Mouse (Mus musculus) heart, postnatal 14 days (tissue): ENCODE data around the gene Scamp5. TPM values are rescaled to one million over a fixed set of nuclear protein-coding genes. Genes with fewer than 3 reads are reported as not detected.
A peak's percentile ranks its signal among the peaks of the same experiment; 100 is the strongest.

Experiments
- DNase-seq, 2 experiments: peaks; one replicate each; pipeline ENCODE4 v3.0.0; 2021 to 2022
- intact Hi-C: fragments of 180-260 bp; cut with DNase I; formaldehyde crosslinking; loops from one replicate; pipeline ENCODE4 v1.15.1; 2025
- total RNA-seq, 2 experiments: library from RNA; stranded (reverse); gene quantifications; 2 replicates each; pipeline ENCODE4 v1.2.3; 2021

Gene Scamp5
- total RNA-seq, 2 experiments from 2014 or later: 7.4 to 7.7 TPM

DNA sequence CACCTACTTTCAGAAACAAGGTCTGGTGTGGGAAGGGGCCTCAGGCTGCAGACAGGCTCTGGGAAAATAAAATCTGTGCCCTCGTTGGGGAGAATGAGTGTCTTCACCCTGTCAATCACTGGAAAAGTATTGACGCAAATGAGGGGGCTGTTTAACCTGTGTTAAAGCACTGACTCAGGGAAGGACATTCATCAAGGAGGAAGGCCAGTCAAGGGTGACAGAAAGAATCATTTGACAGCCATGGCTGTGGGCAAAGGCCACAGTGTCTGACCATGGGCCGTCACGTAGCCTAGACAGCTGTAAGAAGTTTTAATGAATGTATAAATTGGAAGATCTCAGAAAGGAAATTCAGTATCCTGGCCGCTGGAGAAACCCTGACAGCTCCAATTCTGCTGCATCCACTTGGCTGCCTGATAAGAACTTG, 46.2 kb downstream of the Scamp5 start:
- intact Hi-C loops: no loop called here
- no peak for DNase-seq

GRCm38 (mm10) chr9:57421121-57421571, 46.7 kb downstream of the Scamp5 start:
- DNase-seq: peak; percentile 68 to 72
- intact Hi-C loops: no loop called here

DNA sequence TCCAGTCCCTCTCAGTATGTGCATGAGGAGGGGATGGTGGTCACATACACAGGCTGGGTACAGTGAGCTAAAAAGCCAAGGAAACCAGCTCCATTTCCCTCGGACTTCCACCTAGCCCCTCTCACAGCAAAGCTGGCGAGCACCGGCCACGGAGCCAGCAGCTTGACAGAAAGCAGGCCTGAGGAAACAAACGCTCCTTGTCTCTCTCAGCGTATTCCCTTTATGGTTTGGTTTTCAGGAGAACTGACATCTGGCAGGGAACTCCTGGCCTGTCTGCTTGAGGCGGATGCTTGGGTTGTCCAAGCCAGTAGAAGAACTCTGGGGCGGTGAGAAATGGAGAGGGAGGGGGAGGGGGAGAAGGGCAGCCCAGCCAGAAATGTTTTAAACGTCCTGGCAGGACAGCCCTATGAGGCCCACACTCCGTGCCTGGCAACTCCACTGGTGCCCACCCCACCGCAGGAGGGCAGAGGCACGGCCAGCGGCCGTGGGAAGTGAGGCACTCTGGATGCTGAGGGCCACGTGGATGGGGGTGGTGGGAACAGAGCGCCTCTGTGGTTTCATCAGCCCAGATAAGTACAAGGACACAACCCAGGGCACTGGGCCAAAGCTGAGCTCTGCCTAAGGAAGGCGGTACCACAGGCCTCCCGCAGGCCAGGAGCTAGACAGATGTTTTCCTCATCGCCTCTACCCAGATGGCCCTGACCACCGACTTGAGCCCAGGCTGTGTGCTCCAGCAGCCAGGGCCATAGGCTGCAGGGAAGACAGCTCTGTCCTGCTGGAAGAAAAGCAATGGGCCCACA, 47.3 kb downstream of the Scamp5 start:
- peak; percentile 96 to 97 for DNase-seq
- intact Hi-C loops: no loop called here

DNA sequence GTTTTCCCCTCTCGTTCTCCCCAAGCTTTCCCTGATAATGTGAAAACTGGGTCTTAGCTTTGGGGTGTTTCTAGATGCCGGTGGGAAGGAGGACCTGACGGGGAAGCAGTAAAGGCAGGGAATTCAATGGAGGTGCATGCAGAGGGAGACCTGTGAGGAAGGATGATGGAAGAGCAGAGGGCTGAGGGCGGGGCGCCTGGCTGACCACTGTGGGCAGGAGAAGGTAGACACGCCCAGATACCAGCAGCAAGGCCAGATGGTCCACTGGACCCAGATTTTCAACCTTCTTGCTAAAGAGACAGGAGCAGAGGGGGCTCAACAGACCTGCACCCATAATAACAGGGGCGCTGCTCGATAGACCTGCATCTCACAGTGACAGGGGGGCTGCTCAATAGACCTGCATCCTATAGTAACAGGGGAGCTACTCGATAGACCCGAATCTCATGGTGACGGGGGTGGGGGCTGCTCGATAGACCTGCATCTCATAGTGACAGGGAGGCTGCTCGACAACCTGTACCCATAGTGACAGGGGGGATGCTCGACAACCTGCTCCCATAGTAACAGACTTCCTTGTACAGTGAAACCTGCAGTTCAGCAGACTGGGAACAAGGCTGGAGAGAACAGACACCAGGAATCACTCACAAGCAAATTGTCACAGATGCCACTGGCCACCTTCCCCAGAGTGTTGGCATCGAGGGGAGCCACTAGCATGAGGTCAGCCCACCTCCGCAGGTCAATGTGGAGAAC, 48.2 kb downstream of the Scamp5 start:
- intact Hi-C loops: no loop called here
- DNase-seq: peak in 1 of 2 experiments; percentile 31

GRCm38 (mm10) chr9:57417341-57417740, 50.5 kb downstream of the Scamp5 start:
- intact Hi-C loops: no loop called here
- DNase-seq: no peak

- no peak for DNase-seq
- intact Hi-C loops: no loop called here
These were observed 60.5 kb downstream of the Scamp5 start for GRCm38 (mm10) chr9:57407120-57407905.

GRCm38 (mm10) chr9:57406395-57406794, 61.5 kb downstream of the Scamp5 start:
- DNase-seq: no peak
- intact Hi-C loops: no loop called here

DNA sequence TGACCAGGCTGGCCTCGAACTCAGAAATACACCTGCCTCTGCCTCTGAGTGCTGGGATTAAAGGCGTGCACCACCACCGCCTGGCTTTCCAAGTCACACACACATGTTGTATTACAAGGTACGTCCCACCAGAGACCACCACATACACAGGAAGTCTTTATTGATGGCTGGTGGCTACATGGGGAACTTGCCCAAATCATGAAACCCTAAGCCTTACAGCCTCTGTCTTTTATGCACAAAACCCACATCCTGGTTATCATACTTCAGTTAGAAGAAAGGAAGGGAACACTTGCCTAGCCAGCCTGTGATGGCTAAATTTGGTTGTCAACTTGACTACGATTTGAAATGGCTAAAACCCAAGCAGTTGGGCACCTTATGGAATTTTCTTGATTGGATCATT, 63.8 kb downstream of the Scamp5 start:
- DNase-seq: no peak
- intact Hi-C loops: no loop called here

- DNase-seq: no peak
- intact Hi-C loops: no loop called here
These were observed 65.3 kb downstream of the Scamp5 start for GRCm38 (mm10) chr9:57402318-57403251.

DNA sequence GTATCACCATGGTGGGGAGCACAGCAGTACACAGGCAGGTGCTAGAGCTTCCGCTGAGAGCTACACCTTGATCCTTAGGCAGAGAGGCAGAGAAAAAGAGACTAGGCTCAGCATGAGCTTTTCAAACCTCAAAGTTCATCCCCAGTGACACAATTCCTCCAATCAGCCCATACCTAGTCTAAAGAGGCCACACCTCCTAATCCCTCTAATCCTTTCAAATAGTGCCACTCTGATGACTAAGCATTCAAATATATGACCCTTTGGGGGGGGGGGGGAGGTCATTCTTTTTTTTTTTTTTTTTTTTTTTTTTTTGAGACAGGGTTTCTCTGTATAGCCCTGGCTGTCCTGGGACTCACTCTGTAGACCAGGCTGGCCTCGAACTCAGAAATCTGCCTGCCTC, 69.1 kb downstream of the Scamp5 start:
- DNase-seq: no peak
- intact Hi-C loops: no loop called here

DNA sequence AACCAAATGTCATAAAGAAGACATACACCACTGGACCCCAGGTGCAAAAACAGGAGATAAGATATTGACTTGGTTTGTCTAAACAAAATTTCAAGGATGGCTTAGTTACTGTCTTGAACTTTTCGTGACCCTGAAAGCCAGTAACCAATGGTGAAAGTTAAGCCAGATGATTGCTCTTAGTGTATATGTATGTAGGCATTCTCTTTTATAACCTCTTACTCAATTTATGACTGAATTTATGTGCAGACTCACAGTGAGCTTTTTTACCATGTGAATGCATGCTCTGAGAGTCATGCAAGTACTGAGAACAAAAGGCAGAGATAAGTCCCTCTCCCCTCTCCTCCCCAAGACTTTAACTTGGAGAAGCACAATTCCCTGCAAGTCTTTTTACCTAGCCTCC, 75.0 kb downstream of the Scamp5 start:
- DNase-seq: no peak
- intact Hi-C loops: no loop called here

Other genes with a start within 250 kb of the Scamp5 start
- not detected for gene Trcg1, start 231.5 kb downstream of the Scamp5 start, total RNA-seq
- gene 1700017B05Rik, start 205.4 kb downstream of the Scamp5 start, total RNA-seq: 10 to 100 TPM; 15.5 to 16.4 TPM
- gene Ppcdc, start 27.9 kb downstream of the Scamp5 start, total RNA-seq: 1 to 10 TPM; 9.0 to 9.3 TPM
- 1 to 10 TPM; 1.5 to 1.8 TPM for gene Rpp25, start 36.0 kb upstream of the Scamp5 start, total RNA-seq
- 1,000 to 10,000 TPM; 2,287 to 2,318 TPM for gene Cox5a, start 53.2 kb upstream of the Scamp5 start, total RNA-seq
- gene Fam219b, start 69.5 kb upstream of the Scamp5 start, total RNA-seq: 1 to 10 TPM; 5.0 to 5.9 TPM
- 100 to 1,000 TPM; 162 to 176 TPM for gene Mpi, start 84.7 kb upstream of the Scamp5 start, total RNA-seq
- gene Scamp2, start 92.9 kb upstream of the Scamp5 start, total RNA-seq: 10 to 100 TPM; 28.0 to 32.7 TPM
- 1 to 10 TPM; 8.9 to 9.1 TPM for gene Ulk3, start 121.4 kb upstream of the Scamp5 start, total RNA-seq
- gene Cplx3, start 138.2 kb upstream of the Scamp5 start, total RNA-seq: not detected
- not detected for gene Lman1l, start 152.7 kb upstream of the Scamp5 start, total RNA-seq
- 10 to 100 TPM; 26.9 to 34.1 TPM for gene Csk, start 185.6 kb upstream of the Scamp5 start, total RNA-seq
- not detected for gene Cyp1a2, start 215.6 kb upstream of the Scamp5 start, total RNA-seq
- not detected for gene Cyp1a1, start 219.9 kb upstream of the Scamp5 start, total RNA-seq
- 1 to 10 TPM; 6.6 to 7.4 TPM for gene Edc3, start 240.5 kb upstream of the Scamp5 start, total RNA-seq